Mouse (Mus musculus) ovary, adult 18-20 months (tissue): ENCODE results near the gene Cemip.
"Not testable (repeated sequence)": the region's sequence is repeated elsewhere in the genome, so short reads cannot be mapped to it uniquely, and the experiment has no call there.

Experiments
- DNase-seq: peaks from one replicate; pipeline ENCODE4 v3.0.0; 2022; ENCODE audit warnings: low spot score, mixed read lengths

Cemip gene

DNA sequence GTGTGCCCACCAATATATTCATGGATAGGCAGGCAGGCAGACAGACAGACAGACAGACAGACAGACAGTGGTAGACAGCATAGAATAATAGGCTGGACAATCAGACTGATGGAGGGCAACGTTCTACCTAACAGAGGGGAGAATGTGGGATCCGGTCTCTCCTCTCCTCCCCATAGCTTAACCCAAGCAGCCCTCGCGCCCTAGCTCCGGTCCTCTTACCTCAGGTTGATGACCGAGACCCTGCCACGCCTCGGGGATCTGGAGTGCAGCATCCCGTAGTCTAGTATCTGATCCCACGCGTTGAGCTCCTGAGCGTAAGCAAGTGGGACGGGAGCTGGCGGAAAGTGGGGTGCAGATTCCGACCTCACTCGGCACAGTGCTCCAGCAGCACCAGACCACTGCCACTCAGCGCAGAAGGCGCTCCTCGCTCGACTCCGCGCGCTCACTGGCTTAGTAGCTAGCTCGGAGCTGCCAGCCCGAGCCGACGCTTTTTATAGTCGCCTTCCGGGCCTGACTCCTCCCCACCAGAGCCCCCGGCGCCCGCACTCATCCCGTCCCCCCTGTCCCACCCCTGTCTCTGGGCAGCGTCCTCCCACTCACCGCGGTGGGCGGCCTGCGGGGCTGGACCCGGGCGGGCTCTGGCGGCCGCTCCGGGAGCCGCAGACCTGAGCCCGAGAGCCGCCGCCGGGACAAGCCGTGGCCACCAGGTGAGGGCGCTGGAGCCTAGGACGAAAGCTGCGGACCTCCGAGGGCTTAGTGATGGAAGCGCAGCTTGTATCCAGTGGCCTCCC is at the start of gene Cemip:
Gene Cemip, minus strand, starts transcription at position 464 of the 791 bp plus-strand sequence.
- peak; percentile 67 for DNase-seq

DNA sequence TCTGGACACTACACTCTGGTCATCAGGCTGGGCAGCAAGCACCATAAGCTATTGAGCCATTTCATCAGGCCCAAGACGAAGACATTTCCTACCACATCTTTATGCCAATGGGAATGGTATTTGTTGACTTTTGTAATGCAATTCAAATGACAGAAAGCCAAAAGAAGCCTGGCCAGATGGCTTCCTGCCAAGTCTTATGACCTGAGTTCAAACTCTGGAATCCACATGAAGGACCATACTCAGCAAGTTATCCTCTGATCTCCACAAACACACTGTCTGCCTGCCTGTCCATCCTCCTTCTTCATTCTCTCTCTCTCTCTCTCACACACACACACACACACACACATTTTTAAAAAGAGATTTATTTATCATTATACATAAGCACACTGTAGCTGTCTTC is 46.4 kb upstream of the Cemip start:
- no peak for DNase-seq

DNA sequence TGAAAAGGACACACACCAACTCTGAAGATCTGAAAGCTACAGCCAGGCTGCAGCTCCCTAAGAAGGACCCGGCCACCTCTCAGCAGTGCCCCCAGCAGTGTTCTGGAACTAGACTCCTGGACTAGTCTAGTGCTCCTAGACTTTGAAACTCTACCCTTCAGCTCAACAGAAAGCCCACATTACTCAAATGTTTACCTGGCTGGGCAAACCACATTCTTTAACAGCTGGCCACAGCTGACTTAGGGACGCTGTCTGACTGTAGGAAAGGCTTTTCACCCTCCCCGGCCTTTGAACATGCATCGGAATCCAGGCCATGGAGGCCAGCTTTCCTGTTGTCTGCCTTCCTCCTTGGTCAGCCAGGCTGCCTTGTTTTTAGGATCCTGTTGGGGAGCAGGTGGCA is 45.4 kb upstream of the Cemip start:
- no peak for DNase-seq

DNA sequence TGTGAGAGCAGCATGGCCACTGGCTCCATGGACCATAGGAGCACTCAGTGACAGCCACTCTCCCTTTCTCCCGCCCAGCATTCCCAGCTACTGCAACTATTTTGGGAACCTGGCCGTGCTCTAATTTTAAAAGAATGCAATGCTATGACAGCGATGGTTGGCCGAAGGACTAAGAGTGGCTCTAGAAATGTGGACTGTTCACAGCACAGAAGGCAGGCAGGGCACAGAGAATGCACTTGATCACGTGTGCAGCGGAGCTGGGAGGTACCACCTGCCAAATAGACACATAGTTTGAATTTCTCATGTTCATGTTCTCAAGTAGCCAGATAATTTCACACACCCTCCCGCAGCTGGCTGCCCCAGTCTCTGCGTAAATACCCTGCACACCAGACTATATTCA is 42.4 kb upstream of the Cemip start:
- no peak for DNase-seq

DNA sequence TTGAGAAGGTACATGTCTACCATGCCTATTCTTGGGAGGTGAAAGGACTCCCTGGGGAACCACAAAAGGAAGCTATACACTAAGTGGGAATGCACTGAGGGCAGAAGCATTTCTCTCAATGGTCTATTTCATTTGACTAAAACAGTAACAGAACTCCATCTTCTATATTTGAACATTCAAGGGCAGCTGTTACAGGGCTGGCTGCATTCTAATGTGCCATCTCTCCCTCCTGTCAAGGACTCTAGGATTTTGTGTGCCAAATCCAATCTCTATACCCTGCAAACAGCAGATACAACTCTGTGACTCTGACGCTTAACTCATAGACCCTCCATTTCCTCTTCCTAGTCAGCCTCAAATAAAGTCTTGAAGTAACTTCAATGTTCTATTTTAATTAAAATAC is 39.4 kb upstream of the Cemip start:
- DNase-seq = no peak

DNA sequence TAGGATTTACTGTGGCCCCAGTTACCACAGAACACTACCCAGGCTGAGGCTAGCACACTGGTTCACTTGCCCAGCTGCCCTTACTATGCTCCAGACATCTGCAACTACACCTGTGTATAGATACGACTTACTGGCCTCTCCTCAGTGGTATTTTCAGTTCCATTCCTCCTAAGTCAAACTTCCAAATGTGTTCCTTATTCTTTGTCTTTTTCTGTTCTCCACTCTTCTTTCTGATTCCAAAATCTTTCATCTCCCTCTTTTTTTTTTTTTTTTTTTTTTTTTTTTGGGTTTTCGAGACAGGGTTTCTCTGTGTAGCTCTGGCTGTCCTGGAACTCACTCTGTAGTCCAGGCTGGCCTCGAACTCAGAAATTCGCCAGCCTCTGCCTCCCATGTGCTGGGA is 37.3 kb upstream of the Cemip start:
- DNase-seq = not testable (repeated sequence)

DNA sequence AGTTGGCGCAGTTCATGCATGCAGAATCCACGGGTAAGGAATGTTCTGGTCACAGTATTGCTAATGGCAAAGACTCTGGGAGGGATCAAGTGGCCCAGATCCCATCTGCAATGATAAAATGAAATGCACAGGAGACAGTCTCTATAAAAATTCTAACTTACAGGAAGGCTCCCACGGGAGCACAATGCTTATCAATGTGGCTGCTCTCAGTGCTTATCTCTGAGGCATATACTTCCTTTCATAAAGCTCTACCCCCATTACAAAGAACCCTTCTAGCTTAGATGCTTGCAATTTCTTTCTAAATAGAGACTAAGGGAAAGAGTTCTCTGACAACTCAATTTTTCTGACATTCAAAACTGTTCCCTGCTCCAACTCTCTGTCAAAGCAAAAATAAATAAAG is 35.5 kb upstream of the Cemip start:
- DNase-seq = no peak

DNA sequence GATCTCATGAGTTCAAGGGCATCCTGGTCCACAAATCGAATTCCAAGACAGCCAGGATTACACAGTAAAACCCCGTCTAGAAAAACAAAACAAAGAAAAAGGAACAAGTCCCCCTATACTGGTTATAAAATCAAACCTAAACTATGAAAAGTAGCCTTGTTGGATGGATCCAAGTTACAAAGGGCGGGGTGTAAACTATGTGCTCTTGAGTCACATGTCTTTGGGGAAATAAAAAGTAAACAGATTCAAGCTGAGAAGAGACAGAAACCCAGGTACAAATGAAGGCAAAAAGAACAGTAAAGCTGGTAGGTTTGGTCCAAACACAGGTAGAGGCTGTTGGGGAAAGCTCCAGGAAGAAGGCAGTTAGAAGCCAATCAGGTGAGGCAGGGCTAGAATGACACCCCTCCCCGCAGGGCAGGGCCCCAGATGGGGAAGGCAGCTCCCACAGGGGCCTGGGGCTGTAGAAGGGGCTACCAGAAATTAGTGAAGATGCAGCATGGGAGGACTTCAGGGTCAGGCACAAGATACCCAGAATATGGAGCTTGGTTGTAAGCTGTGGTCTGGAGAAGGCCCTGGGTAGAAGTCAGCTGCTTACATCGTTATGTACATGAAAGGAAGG is 33.9 kb upstream of the Cemip start:
- no peak for DNase-seq

DNA sequence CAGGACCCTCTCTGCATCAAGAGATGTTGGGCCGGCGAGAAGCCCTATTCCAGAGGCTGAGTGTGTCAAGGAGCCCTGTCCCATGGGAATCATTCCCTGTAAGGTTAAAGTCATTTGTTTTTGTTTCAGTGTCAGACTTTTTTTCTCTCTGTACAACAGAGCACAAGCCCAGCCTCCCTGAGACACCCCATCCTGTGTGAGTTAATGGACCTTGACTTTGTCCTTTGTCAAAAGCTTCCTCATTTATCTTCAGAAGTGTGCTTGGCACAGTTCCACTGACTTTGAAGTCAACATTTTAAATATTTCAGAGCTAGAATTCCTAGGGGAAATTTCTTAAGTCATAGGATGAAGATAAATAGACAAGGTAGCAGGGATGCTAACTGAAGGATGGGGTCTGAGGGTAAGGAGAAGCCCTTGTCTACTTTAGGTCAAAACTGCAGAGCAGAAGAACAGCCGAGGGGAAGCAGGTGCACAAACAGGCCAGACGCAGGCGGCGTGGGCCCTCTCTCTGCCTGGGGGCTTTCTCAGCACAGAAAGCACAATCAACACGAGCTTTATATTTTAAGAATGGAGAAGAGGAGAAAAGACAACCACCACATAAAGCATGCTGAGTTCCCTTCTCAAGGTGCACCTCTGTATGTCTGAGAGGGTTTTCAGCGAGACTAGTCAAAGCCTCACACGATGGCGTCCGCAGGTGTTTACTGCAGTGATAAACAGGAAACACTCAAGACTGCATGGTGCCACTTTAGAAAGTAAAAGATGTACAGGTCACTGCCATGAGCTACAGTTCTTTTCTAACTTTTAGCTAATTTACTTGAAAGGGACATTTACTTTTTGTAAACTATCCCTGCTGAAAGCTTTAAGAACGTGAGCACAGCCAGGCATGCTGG is 33.2 kb upstream of the Cemip start:
- no peak for DNase-seq

DNA sequence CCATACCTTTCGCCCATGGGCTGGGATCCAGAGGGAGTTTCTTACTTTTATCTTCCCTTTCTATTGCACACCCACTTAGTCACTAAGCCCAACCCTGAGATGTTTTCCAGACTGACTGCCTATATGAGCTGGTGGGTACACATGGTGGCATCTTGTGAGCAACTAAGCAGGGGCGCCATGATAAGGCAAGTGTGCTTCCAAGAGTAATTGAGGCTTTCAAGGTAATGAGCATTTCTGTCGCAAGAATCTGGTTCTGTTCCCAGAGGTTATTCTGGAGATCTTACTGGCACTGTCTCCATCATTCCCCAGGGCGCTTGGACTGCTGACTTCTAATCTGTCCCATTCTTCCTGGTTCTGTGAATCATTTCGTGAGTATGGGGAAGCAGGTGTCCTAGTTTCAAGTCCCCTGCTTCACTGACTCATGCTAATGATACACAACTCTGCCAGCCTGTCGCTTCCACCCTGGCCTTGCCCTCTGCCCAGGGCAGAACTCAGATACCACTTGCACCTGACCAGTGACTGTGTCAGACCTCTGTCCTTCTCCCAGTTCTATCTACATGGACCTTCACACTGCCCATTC is 31.3 kb upstream of the Cemip start:
- no peak for DNase-seq

DNA sequence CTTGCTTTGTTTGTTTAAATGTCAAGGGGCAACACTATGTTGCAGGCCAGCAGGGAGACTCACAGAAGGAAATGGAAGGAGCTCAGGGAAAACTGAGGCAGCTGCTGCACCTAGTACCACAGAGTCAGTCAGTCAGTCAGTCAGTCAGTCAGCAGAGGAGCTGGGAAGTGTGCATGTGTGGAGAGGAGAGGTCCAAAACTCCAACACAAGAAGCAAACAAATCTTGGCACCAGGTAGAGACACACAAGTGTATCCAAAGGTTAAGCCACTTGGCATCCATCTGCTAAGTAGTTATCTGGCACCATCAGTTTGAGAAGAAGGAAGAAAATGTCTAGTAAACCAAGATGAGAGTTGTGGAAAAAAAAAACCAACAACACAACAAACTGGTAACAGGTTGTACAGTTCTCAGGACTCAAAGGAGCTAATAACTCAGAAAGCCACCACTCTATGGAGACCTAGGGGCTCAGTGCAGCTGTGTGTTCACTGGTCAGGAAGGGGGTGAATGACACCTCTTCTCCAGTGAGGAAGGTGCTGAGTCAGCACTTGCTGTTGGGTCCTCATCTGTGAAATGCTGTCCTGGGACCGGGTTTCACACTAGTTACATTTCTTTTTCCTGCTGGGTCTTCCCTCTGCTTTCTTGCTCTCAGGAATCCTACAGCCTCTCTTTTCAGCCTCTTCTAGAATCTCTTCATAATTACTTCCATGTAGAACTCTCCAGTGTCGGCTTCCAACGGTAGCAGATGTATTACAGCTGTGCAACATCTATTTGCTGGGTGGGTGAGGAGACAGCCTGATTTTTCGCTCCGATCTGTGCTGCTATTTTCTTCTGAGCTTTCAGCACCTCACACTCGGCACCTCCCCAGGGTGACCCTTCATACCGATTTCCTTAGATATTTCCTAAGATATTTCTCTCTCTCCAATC is 30.6 kb upstream of the Cemip start:
- DNase-seq = no peak

DNA sequence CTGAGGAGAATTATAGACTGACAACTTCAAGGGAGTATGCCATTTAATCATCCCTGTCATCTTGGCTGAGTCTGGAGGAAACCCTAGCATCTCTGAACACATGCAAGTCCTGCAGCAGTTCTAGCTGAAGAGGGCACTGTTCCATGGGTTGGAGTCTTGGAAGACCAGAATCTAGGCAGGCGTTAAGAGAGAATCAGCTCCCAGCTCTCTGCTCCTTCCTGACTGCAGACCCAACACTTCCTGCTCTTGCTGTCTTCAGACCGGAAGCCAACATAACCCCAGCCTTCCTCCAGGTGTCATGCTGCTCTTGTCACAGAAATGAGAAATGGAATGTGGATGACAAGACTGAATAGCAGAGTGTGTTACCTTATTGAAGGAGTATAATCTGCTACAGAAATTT is 29.1 kb upstream of the Cemip start:
- DNase-seq = no peak

DNA sequence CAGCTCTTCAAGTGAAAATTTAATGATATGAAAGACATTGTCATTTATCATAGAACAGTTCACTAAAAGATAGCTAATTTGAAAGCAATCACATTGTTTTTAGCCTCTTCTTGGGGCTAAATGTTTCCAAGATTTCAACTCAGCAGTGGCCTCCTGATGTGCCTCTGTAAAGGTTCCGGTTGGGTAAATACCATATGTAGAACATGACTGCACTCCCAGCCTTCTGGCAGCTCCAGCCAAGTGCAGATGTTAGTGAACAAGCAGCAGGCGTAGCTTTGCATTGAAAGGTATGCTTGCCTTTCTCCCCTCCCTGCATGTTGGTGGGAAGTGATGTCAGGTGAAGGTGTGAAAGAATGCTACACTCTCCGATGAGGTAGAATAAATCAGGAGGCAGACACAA is 28.5 kb upstream of the Cemip start:
- no peak for DNase-seq

DNA sequence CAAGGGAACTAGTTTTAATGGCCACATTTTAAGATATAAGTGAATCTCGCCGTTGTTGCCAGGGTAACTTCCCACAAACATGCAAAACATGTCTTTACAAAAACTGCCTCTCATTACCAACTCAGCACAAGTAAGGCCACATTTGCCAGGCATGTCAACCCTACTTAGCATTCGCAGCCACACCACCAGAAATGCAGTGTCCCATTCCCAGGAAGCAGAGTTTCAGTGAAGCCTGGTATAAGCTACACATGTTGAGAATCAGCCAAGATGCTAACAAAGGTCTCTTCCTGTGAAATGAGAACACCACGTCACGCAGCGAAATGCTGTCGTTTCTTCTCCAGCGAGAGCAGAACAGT is 26.7 kb upstream of the Cemip start:
- DNase-seq = no peak

DNA sequence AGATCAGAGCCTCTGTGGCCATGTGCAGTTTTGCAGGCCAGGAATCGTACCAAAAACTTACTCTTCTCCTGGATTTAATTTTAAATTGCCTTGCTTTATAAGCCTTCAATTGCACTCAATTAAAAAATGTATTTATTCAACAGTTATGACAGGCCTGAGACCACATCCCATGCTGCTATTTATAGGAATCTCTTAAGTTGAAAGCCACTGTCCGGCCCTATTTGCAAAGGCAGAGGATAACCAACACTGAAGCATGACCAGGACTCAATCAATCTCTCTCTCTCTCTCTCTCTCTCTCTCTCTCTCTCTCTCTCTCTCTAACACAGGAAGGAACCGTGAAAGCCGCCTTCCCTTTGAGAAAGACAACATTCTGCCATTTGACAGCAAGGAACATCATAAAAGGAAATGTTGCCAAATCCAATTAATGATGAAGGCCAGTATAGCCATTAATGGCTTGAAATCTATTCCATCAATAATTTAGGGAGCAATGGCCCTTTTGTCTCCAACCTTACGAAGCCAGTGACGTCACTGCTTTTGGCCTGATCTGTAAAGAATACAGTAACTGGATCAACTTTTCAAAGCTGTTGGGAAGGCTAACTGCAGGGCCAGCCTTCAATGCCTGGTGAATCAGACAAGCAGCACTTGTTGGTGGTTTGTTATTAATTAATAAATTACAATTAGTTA is 26.2 kb upstream of the Cemip start:
- DNase-seq = no peak

DNA sequence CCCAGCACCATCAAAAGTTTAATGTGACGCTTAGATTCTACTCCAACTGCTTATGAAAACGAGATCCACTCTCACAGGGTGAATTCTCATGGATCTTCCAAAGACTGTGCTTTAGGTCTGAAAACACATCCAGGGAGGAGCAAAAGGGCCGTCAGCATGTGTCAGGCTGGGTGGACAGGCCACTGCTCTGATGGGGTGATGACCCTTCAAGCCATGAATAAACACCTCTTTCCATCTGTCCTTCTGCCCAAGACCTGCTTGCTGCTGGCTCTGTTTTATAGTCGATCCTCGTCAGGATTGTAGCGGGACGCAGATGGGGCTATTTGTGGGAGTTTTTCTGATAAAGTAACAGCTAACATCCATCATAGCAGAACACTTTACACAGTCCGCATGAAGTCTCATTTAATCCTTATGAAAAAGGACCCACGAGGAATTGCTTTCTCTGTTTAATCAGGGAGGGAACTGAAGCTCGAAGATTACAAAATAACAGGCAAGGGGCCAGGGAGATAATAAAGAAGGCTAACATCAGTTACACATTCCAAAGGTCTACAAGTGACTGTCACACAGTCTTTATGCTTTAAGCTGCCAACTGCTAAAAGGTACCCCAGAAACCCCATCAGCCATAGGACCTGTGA is 25.5 kb upstream of the Cemip start:
- no peak for DNase-seq

DNA sequence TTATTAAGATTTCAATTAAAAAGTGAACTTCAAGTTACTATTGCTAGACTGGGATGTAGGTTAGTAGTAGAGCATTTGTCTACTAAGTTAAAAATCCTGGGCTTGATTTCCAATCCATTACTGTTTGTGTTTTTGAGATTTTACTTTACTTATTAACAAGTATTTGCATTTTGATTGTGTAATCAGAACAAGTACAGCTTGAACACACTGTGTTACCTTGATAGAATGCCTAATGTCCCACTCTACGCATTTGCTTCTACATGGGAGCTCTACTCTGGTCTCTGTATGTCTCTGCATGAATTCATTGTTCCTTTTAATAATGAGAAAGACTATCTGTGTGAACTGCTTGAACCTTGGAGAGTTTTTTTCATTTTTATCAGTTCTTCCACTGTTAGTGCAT is 20.6 kb upstream of the Cemip start:
- DNase-seq = no peak

DNA sequence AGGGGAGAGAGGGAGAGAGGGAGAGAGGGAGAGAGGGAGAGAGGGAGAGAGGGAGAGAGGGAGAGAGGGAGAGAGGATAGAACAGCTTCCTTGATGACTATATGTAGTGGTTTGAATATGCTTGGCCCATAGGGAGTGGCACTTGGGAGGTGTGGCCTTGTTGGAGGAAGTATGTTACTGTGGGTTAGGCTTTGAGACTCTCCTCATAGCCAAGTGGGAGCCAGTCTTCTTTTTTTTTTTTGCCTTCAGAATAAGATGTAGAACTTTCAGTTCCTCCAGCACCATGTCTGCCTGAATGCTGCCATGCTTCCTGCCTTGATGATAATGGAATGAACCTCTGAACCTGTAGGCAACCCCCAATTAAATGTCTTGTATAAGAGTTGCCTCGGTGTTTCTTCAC is 16.3 kb upstream of the Cemip start:
- no peak for DNase-seq

DNA sequence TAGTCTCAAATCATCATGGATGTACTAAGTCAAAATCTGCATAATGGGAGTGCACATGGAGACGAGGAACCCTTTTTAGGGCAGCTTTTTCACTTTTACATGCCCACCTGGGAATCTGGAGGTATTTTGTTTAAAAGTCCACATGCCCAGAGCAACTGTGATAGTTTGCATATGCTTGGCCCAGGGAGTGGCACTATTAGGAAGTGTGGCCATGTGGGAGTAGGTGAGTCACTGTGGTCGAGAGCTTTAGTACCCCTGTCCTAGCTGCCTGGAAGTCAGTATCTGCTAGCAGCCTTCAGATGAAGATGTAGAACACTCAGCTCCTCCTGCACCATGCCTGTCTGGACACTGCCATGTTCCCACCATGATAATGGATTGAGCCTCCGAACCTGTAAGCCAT is 14.4 kb upstream of the Cemip start:
- DNase-seq = no peak

DNA sequence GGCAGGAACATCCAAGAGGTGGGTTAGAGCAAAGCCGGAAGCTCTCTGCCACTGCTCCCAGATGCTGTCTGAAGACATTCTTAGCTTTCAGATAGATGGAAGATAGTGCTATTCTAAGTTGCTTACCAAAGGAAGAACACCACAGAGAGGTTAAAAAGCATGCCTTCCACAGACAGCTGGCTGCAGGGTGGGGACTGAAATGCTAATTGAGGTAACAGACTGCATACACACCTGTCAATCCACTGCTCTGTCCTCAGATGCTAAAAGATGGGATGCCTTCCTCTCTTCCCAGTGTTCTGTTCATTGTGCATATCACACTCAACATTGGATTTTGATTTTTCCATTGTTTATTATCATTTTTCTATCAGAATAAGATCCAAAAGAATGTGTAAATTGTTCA is 11.8 kb upstream of the Cemip start:
- no peak for DNase-seq

DNA sequence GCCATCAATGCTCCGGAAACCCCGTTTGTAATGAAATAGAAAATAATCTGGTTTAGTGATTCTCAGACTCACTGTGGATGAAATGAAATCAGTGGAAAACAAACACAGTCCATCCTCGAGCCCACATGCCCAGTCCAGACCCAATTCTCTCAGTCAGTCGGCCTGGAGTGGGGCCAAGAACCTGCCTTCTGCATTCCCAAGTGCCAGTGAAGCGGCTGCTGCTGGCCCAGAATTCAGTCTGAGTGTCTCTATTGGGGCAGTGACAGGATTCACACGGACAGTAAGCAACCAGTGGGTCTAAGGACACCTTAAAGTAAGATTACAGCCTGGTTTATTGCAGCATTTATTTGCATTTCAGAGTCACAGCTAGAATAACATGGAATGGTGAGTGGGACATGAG is 10.2 kb upstream of the Cemip start:
- no peak for DNase-seq
